Mouse (Mus musculus) embryonic facial prominence, embryonic 12.5 days (tissue): Measurements from ENCODE around the gene Ccdc152. TPM values are rescaled to one million over a fixed set of nuclear protein-coding genes. Genes with fewer than 3 reads are reported as not detected.

Source experiments
- ATAC-seq: fragments of 200-750 bp; cut with Nextera tagmentation; 2 replicates; pipeline ENCODE4 v1.8.0; 2017; ENCODE audit not compliant: insufficient number of reproducible peaks, insufficient read depth, low FRiP score, low TSS enrichment
- H3K27ac ChIP-seq: fragments of 300-500 bp; sonication (generic); 2 replicates; pipeline ENCODE4 v1.5.1; 2016; ENCODE audit warnings: mild to moderate bottlenecking
- H3K27me3 ChIP-seq: fragments of 300-500 bp; sonication (generic); 2 replicates; pipeline ENCODE4 v1.6.1; 2016; ENCODE audit warnings: mild to moderate bottlenecking, moderate library complexity
- H3K36me3 ChIP-seq: fragments of 300-500 bp; sonication (generic); 2 replicates; pipeline ENCODE4 v1.6.1; 2016; ENCODE audit warnings: mild to moderate bottlenecking
- H3K4me1 ChIP-seq: fragments of 300-500 bp; sonication (generic); 2 replicates; pipeline ENCODE4 v1.6.1; 2016
- H3K4me2 ChIP-seq: fragments of 300-500 bp; sonication (generic); replicated peaks from 2 replicates; pipeline ENCODE4 v1.6.1; 2016; ENCODE audit warnings: mild to moderate bottlenecking, moderate library complexity
- H3K4me3 ChIP-seq: fragments of 300-500 bp; sonication (generic); 2 replicates; pipeline ENCODE4 v1.5.1; 2016; ENCODE audit warnings: mild to moderate bottlenecking
- H3K9ac ChIP-seq: fragments of 300-500 bp; sonication (generic); 2 replicates; pipeline ENCODE4 v1.6.1; 2016; ENCODE audit warnings: mild to moderate bottlenecking, moderate library complexity
- H3K9me3 ChIP-seq: fragments of 300-500 bp; sonication (generic); 2 replicates; pipeline ENCODE4 v1.6.1; 2016; ENCODE audit warnings: mild to moderate bottlenecking, moderate library complexity
- WGBS: fragments of 180-500 bp; shearing (Covaris S2); methylation state at CpG from one replicate; pipeline ENCODE4 v1.1.7; 2016; 5-methylcytosine and 5-hydroxymethylcytosine counted together
- polyA plus RNA-seq: library from polyadenylated mRNA; unstranded; fragments of >200 nt; fragmentation: Nextera tagmentation; extraction: Ambion mirVana; gene quantifications from 2 replicates; pipeline ENCODE4 v1.2.1, GENCODE M21; 2016

Ccdc152 gene
- polyA plus RNA-seq, 1 experiment from 2014 or later: not detected

DNA sequence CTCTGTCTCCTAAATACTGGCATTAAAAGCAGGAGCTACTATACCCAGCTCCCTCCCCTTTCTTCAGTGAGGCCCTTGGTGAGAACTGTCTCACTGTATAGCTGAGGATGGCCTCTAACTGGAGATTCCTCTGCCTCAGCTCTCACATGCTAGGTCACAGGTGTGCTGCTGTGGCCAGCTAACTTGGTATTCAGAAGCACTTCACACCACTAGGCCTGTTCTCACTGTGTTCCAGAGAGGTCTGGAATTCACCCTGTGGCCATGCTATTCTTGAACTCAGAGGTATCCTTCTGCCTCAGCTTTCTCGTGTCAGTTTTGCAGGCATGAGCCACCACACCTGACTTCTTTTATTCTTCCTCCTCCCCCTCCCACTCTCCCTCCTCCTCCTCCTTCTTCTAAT lies 30.1 kb downstream of the Ccdc152 start:
- peaks cover 14% of the 10 kb centered on the region for H3K4me1 ChIP-seq

GRCm38 (mm10) chr15:3271216-3271615 lies 32.1 kb downstream of the Ccdc152 start:
- Histone ChIP-seq H3K27ac (no peak overlapping the region), H3K9me3 (no peaks in the 10 kb centered on the region), H3K36me3 (no peaks in the 10 kb centered on the region), H3K4me1 (peaks cover 14% of the 10 kb centered on the region), H3K4me3 (peak overlapping the region; percentile 34), H3K4me2 (peak overlapping the region; percentile 43), H3K27me3 (no peaks in the 10 kb centered on the region), H3K9ac (no peak overlapping the region)
- ATAC-seq: no peak
- WGBS: 30% methylated on average over 6 of the region's 6 CpGs

More for the DNA sequence above, 30.1 kb downstream of the Ccdc152 start:
- no peak overlapping the region for H3K4me2 ChIP-seq
- no peak overlapping the region for H3K9ac ChIP-seq
- 60% methylated on average over 1 of the region's 1 CpGs for WGBS
- no peak overlapping the region for H3K27ac ChIP-seq
- no peaks in the 10 kb centered on the region for H3K9me3 ChIP-seq
- no peaks in the 10 kb centered on the region for H3K27me3 ChIP-seq
- no peak for ATAC-seq
- H3K4me3 ChIP-seq: no peak overlapping the region
- H3K36me3 ChIP-seq: no peaks in the 10 kb centered on the region

DNA sequence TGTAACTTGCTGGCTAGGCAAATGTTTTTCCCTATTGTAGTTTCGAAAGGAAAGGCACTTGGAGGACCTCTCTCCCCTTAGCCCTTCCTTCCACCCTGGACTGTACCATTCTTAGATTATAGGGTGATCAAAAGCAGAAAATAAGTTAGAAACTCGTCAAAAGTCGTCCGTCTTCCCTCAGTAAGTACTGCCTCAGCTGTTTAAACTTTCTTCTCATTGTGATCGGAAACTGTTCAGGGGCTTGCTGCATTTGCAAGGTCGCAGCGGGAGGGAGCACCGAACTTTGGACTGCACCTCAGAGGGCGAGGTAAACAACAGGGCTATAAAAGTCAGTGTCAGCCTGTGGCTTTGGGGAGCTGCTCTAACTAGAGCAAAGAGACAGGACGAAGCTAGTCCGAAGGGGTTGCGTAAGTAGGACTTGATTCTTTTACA lies 32.7 kb downstream of the Ccdc152 start:
- peak overlapping the region; percentile 83 for H3K27ac ChIP-seq
- no peaks in the 10 kb centered on the region for H3K27me3 ChIP-seq
- H3K9me3 ChIP-seq: no peaks in the 10 kb centered on the region
- ATAC-seq: 0 out of 2 replicates have a peak, but pooled peaks have one; percentile 70
- H3K4me1 ChIP-seq: peaks cover 14% of the 10 kb centered on the region
- 2% methylated on average over 12 of the region's 12 CpGs for whole genome bisulfite sequencing
- peak overlapping the region; percentile 52 for H3K4me2 ChIP-seq
- peak overlapping the region; percentile 34 for H3K4me3 ChIP-seq
- H3K36me3 ChIP-seq: no peaks in the 10 kb centered on the region
- H3K9ac ChIP-seq: peak overlapping the region; percentile 36; the same call in 1 of the 2 replicates

GRCm38 (mm10) chr15:3269996-3270645 lies 33.2 kb downstream of the Ccdc152 start:
- no peak; the same call in 1 of the 2 replicates for ATAC-seq
- H3K27me3 ChIP-seq: no peaks in the 10 kb centered on the region
- H3K4me3 ChIP-seq: peak overlapping the region; percentile 34
- H3K4me2 ChIP-seq: peak overlapping the region; percentile 52
- no peaks in the 10 kb centered on the region for H3K36me3 ChIP-seq
- H3K27ac ChIP-seq: peak overlapping the region; percentile 83
- 14% methylated on average over 6 of the region's 6 CpGs for WGBS
- H3K9ac ChIP-seq: no peak overlapping the region
- peaks cover 14% of the 10 kb centered on the region for H3K4me1 ChIP-seq
- no peaks in the 10 kb centered on the region for H3K9me3 ChIP-seq

GRCm38 (mm10) chr15:3269496-3269895 lies 33.8 kb downstream of the Ccdc152 start:
- WGBS: 13% methylated on average over 4 of the region's 4 CpGs
- H3K27ac ChIP-seq: peak overlapping the region; percentile 83
- H3K36me3 ChIP-seq: no peaks in the 10 kb centered on the region
- peaks cover 14% of the 10 kb centered on the region for H3K4me1 ChIP-seq
- peak; percentile 59 for ATAC-seq
- H3K4me2 ChIP-seq: peak overlapping the region; percentile 52; the same call in 1 of the 2 replicates
- no peaks in the 10 kb centered on the region for H3K27me3 ChIP-seq
- no peak overlapping the region for H3K9ac ChIP-seq
- H3K9me3 ChIP-seq: no peaks in the 10 kb centered on the region
- no peak overlapping the region for H3K4me3 ChIP-seq

GRCm38 (mm10) chr15:3268247-3268646 lies 35.1 kb downstream of the Ccdc152 start, which contains the start of gene Selenop:
Gene Selenop, plus strand, starts transcription at chr15:3268547.
- no peak within 1 kb of the TSS for H3K9ac ChIP-seq
- H3K27ac ChIP-seq: 0 out of 2 replicates have a peak within 1 kb of the TSS, but pooled peaks have one; percentile 83
- no peak for ATAC-seq
- H3K4me1 ChIP-seq: peaks cover 14% of the 10 kb centered on the region
- WGBS: 83% methylated on average over 6 of the region's 6 CpGs
- no peaks in the 10 kb centered on the region for H3K27me3 ChIP-seq
- H3K36me3 ChIP-seq: no peaks in the 10 kb centered on the region
- no peaks in the 10 kb centered on the region for H3K9me3 ChIP-seq
- no peak within 1 kb of the TSS for H3K4me2 ChIP-seq
- H3K4me3 ChIP-seq: no peak within 1 kb of the TSS

DNA sequence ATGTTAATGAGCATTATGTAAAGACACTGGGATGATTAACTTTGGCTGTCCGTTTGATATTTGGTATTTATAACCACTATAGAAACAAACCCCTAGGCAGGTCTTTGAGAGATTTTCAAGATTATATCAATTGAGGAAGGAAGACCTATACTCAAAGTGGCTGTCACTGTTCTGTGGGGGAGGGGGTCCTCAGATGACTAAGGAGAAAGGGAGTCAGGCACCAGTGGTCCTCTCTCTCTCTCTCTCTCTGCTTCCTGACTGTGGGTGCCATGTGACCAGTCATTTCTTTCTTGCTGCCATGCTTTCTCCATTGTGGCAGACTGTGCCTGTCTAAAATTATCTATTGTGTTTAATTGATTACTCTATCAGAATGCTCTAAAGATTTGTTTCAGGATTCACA lies 38.5 kb downstream of the Ccdc152 start:
- H3K27ac ChIP-seq: no peak overlapping the region
- ATAC-seq: no peak
- no peaks in the 10 kb centered on the region for H3K27me3 ChIP-seq
- no peak overlapping the region for H3K4me2 ChIP-seq
- peaks cover 8% of the 10 kb centered on the region for H3K4me1 ChIP-seq
- no peaks in the 10 kb centered on the region for H3K9me3 ChIP-seq
- no peak overlapping the region for H3K9ac ChIP-seq
- WGBS: 75% methylated on average over 1 of the region's 1 CpGs
- no peak overlapping the region for H3K4me3 ChIP-seq
- no peaks in the 10 kb centered on the region for H3K36me3 ChIP-seq

- no peaks in the 10 kb centered on the region for H3K27me3 ChIP-seq
- no peak for ATAC-seq
- H3K4me3 ChIP-seq: no peak overlapping the region
- H3K4me2 ChIP-seq: no peak overlapping the region
- H3K9me3 ChIP-seq: no peaks in the 10 kb centered on the region
- no peaks in the 10 kb centered on the region for H3K36me3 ChIP-seq
- 89% methylated on average over 4 of the region's 4 CpGs for WGBS
- peaks cover 3% of the 10 kb centered on the region for H3K4me1 ChIP-seq
- H3K27ac ChIP-seq: no peak overlapping the region
- no peak overlapping the region for H3K9ac ChIP-seq
These were observed 39.0 kb downstream of the Ccdc152 start for GRCm38 (mm10) chr15:3264293-3264692.

- no peaks in the 10 kb centered on the region for H3K27me3 ChIP-seq
- no peak for ATAC-seq
- 51% methylated on average over 3 of the region's 3 CpGs for WGBS
- no peak overlapping the region for H3K9ac ChIP-seq
- no peaks in the 10 kb centered on the region for H3K4me1 ChIP-seq
- no peaks in the 10 kb centered on the region for H3K9me3 ChIP-seq
- H3K27ac ChIP-seq: no peak overlapping the region
- H3K4me2 ChIP-seq: no peak overlapping the region
- H3K4me3 ChIP-seq: no peak overlapping the region
- H3K36me3 ChIP-seq: no peaks in the 10 kb centered on the region
These were observed 40.4 kb downstream of the Ccdc152 start for GRCm38 (mm10) chr15:3262883-3263282.

DNA sequence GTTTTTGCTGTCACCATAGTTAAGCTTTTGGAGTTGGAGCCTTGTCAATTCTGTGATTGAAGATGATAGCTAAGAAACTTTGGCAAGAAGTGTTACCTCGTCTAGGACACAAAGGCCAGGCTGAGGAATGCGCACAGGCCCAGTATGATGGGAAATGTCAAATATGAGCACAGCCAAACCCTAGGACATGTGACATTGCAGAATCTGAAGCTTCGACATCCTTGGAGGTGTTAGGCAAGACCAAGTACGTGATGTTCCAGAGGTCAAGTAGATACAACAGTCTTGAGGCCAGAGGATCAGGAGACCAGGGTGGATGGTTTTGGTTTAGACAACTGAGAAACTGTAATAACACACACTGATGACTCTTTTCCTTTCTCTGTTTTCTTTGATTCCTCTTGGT lies 43.0 kb downstream of the Ccdc152 start:
- Histone ChIP-seq H3K4me2 (no peak overlapping the region), H3K9me3 (no peaks in the 10 kb centered on the region), H3K4me1 (no peaks in the 10 kb centered on the region), H3K27me3 (no peaks in the 10 kb centered on the region), H3K9ac (no peak overlapping the region), H3K27ac (no peak overlapping the region), H3K4me3 (no peak overlapping the region), H3K36me3 (no peaks in the 10 kb centered on the region)
- WGBS: 84% methylated on average over 4 of the region's 4 CpGs
- no peak for ATAC-seq

DNA sequence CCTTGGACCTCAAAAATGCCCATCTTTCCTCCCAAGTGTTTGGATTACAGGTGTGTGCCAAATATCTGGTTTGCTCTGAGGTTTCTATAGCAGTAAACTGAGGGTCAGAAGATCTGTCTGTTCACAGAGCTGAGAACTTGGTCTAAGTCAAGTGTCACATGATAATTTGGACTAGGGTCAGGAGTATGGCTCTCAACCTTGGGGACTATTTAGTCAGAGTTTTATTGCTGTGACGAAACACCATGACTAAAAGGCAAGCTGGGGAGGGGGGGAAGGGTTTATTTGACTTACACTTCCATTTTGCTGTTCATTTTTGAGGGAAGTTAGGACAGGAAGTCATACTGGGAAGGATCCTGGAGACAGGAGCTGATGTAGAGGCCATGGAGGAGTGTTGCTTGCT lies 44.3 kb downstream of the Ccdc152 start:
- H3K27ac ChIP-seq: no peak overlapping the region
- no peaks in the 10 kb centered on the region for H3K27me3 ChIP-seq
- no peak overlapping the region for H3K9ac ChIP-seq
- H3K4me3 ChIP-seq: no peak overlapping the region
- H3K4me2 ChIP-seq: no peak overlapping the region
- peaks cover 3% of the 10 kb centered on the region; the same call in 1 of the 2 replicates for H3K9me3 ChIP-seq
- no peaks in the 10 kb centered on the region for H3K4me1 ChIP-seq
- no peak for ATAC-seq
- 74% methylated on average over 1 of the region's 1 CpGs for WGBS
- H3K36me3 ChIP-seq: no peaks in the 10 kb centered on the region

GRCm38 (mm10) chr15:3251718-3252067 lies 51.6 kb downstream of the Ccdc152 start:
- Histone ChIP-seq H3K9ac (no peak overlapping the region), H3K4me2 (no peak overlapping the region), H3K4me3 (no peak overlapping the region), H3K4me1 (no peaks in the 10 kb centered on the region), H3K27me3 (no peaks in the 10 kb centered on the region), H3K36me3 (no peaks in the 10 kb centered on the region), H3K9me3 (peaks cover 3% of the 10 kb centered on the region; the same call in 1 of the 2 replicates), H3K27ac (no peak overlapping the region)
- no peak for ATAC-seq
